Mouse (Mus musculus) intestine, embryonic 16.5 days (tissue): ENCODE measurements around the gene Pcbp3. TPM values are rescaled to one million over a fixed set of nuclear protein-coding genes. Genes with fewer than 3 reads are reported as not detected.
A peak's percentile ranks its signal among the peaks of the same experiment; 100 is the strongest.
"Not testable (repeated sequence)": the region's sequence is repeated elsewhere in the genome, so short reads cannot be mapped to it uniquely, and the experiment has no call there.

Experiments
- ATAC-seq: fragments of 200-750 bp; cut with Nextera tagmentation; 2 replicates; pipeline ENCODE4 v1.8.0; 2017; ENCODE audit warnings: moderate TSS enrichment, moderate library complexity
- H3K27ac ChIP-seq: fragments of 300-500 bp; sonication (generic); 2 replicates; pipeline ENCODE4 v1.5.1; 2014; ENCODE audit warnings: mild to moderate bottlenecking, low read length
- H3K27me3 ChIP-seq: fragments of 300-500 bp; sonication (generic); replicated peaks from 2 replicates; pipeline ENCODE4 v1.6.1; 2014; ENCODE audit warnings: low read length, control low read depth, mixed read lengths; ENCODE audit not compliant: control insufficient read depth, insufficient read depth
- H3K36me3 ChIP-seq: fragments of 300-500 bp; sonication (generic); 2 replicates; pipeline ENCODE4 v1.6.1; 2014; ENCODE audit warnings: low read length, control low read depth; ENCODE audit not compliant: control insufficient read depth, insufficient read depth
- H3K4me1 ChIP-seq: fragments of 300-500 bp; sonication (generic); 2 replicates; pipeline ENCODE4 v1.6.1; 2014; ENCODE audit warnings: low read length, control low read depth, mixed read lengths; ENCODE audit not compliant: control insufficient read depth, insufficient read depth
- H3K4me2 ChIP-seq: fragments of 300-500 bp; sonication (generic); 2 replicates; pipeline ENCODE4 v1.6.1; 2014; ENCODE audit warnings: low read depth, low read length, control low read depth
- H3K4me3 ChIP-seq: fragments of 300-500 bp; sonication (generic); 2 replicates; pipeline ENCODE4 v1.5.1; 2014; ENCODE audit warnings: mild to moderate bottlenecking, low read length
- H3K9ac ChIP-seq: fragments of 300-500 bp; sonication (generic); 2 replicates; pipeline ENCODE4 v1.6.1; 2014; ENCODE audit warnings: low read depth, low read length
- H3K9me3 ChIP-seq: fragments of 300-500 bp; sonication (generic); 2 replicates; pipeline ENCODE4 v1.6.1; 2016; ENCODE audit warnings: low read length, control low read depth; ENCODE audit not compliant: control insufficient read depth
- WGBS: fragments of 180-500 bp; shearing (Covaris S2); extraction: QIAGEN DNeasy Blood & Tissue Kit; methylation state at CpG from one replicate; pipeline ENCODE4 v1.1.7; 2014; 5-methylcytosine and 5-hydroxymethylcytosine counted together
- polyA plus RNA-seq: library from polyadenylated mRNA; unstranded; fragments of >200 nt; fragmentation: Nextera tagmentation; extraction: Ambion mirVana; gene quantifications from 2 replicates; pipeline ENCODE4 v1.2.1, GENCODE M21; 2015

Gene Pcbp3
- polyA plus RNA-seq, 1 experiment from 2014 or later: 44.1 TPM

- ATAC-seq: no peak
- no peak overlapping the region for H3K4me2 ChIP-seq
- WGBS: 43% methylated on average over 4 of the region's 4 CpGs
- H3K4me1 ChIP-seq: no peaks in the 10 kb centered on the region
- no peaks in the 10 kb centered on the region for H3K27me3 ChIP-seq
- no peak overlapping the region for H3K4me3 ChIP-seq
- H3K27ac ChIP-seq: no peak overlapping the region
- H3K36me3 ChIP-seq: no peaks in the 10 kb centered on the region
- no peaks in the 10 kb centered on the region for H3K9me3 ChIP-seq
- no peak overlapping the region for H3K9ac ChIP-seq
Observed at GRCm38 (mm10) chr10:76976699-76977098, 15.0 kb upstream of the Pcbp3 start.

- Histone ChIP-seq H3K4me2 (no peak overlapping the region), H3K27ac (no peak overlapping the region), H3K4me3 (no peak overlapping the region), H3K27me3 (no peaks in the 10 kb centered on the region), H3K9ac (no peak overlapping the region), H3K36me3 (no peaks in the 10 kb centered on the region), H3K9me3 (no peaks in the 10 kb centered on the region), H3K4me1 (no peaks in the 10 kb centered on the region)
- ATAC-seq: no peak
- 31% methylated on average over 15 of the region's 15 CpGs for whole genome bisulfite sequencing
Observed at GRCm38 (mm10) chr10:76973797-76974436, 12.2 kb upstream of the Pcbp3 start.

- not testable (repeated sequence) for H3K9ac ChIP-seq, H3K4me3 ChIP-seq, H3K4me1 ChIP-seq, H3K27me3 ChIP-seq, H3K27ac ChIP-seq, H3K4me2 ChIP-seq, H3K9me3 ChIP-seq, H3K36me3 ChIP-seq, ATAC-seq
- WGBS: 64% methylated on average over 6 of the region's 6 CpGs
Observed at GRCm38 (mm10) chr10:76972318-76972717, 10.6 kb upstream of the Pcbp3 start.

- Histone ChIP-seq H3K27me3 (no peaks in the 10 kb centered on the region), H3K36me3 (no peaks in the 10 kb centered on the region), H3K9me3 (no peaks in the 10 kb centered on the region), H3K27ac (no peak overlapping the region), H3K4me3 (no peak overlapping the region), H3K4me2 (no peak overlapping the region), H3K4me1 (no peaks in the 10 kb centered on the region), H3K9ac (no peak overlapping the region)
- ATAC-seq: no peak
- WGBS: 55% methylated on average over 7 of the region's 7 CpGs
Observed at GRCm38 (mm10) chr10:76970974-76971373, 9.3 kb upstream of the Pcbp3 start.

- WGBS: 14% methylated on average over 6 of the region's 6 CpGs
- Histone ChIP-seq H3K27me3 (0 out of 2 replicates have a peak, but pooled peaks cover 2% of the 10 kb centered on the region), H3K4me1 (peaks cover 16% of the 10 kb centered on the region), H3K9ac (no peak overlapping the region), H3K36me3 (no peaks in the 10 kb centered on the region), H3K4me2 (no peak overlapping the region), H3K9me3 (no peaks in the 10 kb centered on the region), H3K27ac (0 out of 2 replicates have a peak overlapping the region, but pooled peaks have one; percentile 43), H3K4me3 (no peak overlapping the region)
- ATAC-seq: no peak
Observed at GRCm38 (mm10) chr10:76964436-76964835, 2.7 kb upstream of the Pcbp3 start.

- Histone ChIP-seq H3K27ac (0 out of 2 replicates have a peak overlapping the region, but pooled peaks have one; percentile 43), H3K9ac (no peak overlapping the region), H3K4me2 (no peak overlapping the region), H3K9me3 (no peaks in the 10 kb centered on the region), H3K27me3 (0 out of 2 replicates have a peak, but pooled peaks cover 2% of the 10 kb centered on the region), H3K4me3 (no peak overlapping the region), H3K4me1 (peaks cover 16% of the 10 kb centered on the region), H3K36me3 (no peaks in the 10 kb centered on the region)
- 31% methylated on average over 9 of the region's 9 CpGs for WGBS
- ATAC-seq: no peak
Observed at GRCm38 (mm10) chr10:76963997-76964396, 2.3 kb upstream of the Pcbp3 start.

- peak overlapping the region; percentile 66 for H3K4me3 ChIP-seq
- no peaks in the 10 kb centered on the region for H3K36me3 ChIP-seq
- H3K27me3 ChIP-seq: 0 out of 2 replicates have a peak, but pooled peaks cover 2% of the 10 kb centered on the region
- H3K27ac ChIP-seq: 0 out of 2 replicates have a peak overlapping the region, but pooled peaks have one; percentile 37
- peak overlapping the region; percentile 85 for H3K9ac ChIP-seq
- H3K4me1 ChIP-seq: peaks cover 16% of the 10 kb centered on the region
- no peaks in the 10 kb centered on the region for H3K9me3 ChIP-seq
- 10% methylated on average over 11 of the region's 11 CpGs for WGBS
- H3K4me2 ChIP-seq: peak overlapping the region; percentile 97
- ATAC-seq: no peak
Observed at GRCm38 (mm10) chr10:76961156-76961555, 531 bp downstream of the Pcbp3 start.

- no peaks in the 10 kb centered on the region for H3K36me3 ChIP-seq
- WGBS: 38% methylated on average over 3 of the region's 3 CpGs
- no peak for ATAC-seq
- H3K4me1 ChIP-seq: peaks cover 7% of the 10 kb centered on the region
- no peak overlapping the region for H3K9ac ChIP-seq
- 0 out of 2 replicates have a peak, but pooled peaks cover 2% of the 10 kb centered on the region for H3K27me3 ChIP-seq
- H3K27ac ChIP-seq: no peak overlapping the region
- H3K9me3 ChIP-seq: no peaks in the 10 kb centered on the region
- no peak overlapping the region for H3K4me3 ChIP-seq
- no peak overlapping the region for H3K4me2 ChIP-seq
Observed at GRCm38 (mm10) chr10:76958201-76958600, 3.5 kb downstream of the Pcbp3 start.

- no peak for ATAC-seq
- WGBS: 45% methylated on average over 6 of the region's 6 CpGs
- Histone ChIP-seq H3K27ac (no peak overlapping the region), H3K4me1 (peaks cover 2% of the 10 kb centered on the region), H3K4me2 (no peak overlapping the region), H3K9me3 (no peaks in the 10 kb centered on the region), H3K27me3 (0 out of 2 replicates have a peak, but pooled peaks cover 2% of the 10 kb centered on the region), H3K36me3 (no peaks in the 10 kb centered on the region), H3K9ac (no peak overlapping the region), H3K4me3 (no peak overlapping the region)
Observed at GRCm38 (mm10) chr10:76956200-76956599, 5.5 kb downstream of the Pcbp3 start.

GRCm38 (mm10) chr10:76941038-76941437, 20.6 kb downstream of the Pcbp3 start:
- no peak for ATAC-seq
- 64% methylated on average over 4 of the region's 4 CpGs for WGBS

More at GRCm38 (mm10) chr10:76941038-76941437, 20.6 kb downstream of the Pcbp3 start:
- no peak overlapping the region for H3K9ac ChIP-seq
- no peak overlapping the region for H3K4me2 ChIP-seq
- no peaks in the 10 kb centered on the region for H3K9me3 ChIP-seq
- H3K36me3 ChIP-seq: no peaks in the 10 kb centered on the region
- no peak overlapping the region for H3K4me3 ChIP-seq
- no peaks in the 10 kb centered on the region for H3K27me3 ChIP-seq
- H3K27ac ChIP-seq: no peak overlapping the region
- no peaks in the 10 kb centered on the region for H3K4me1 ChIP-seq
